Mouse (Mus musculus) liver, adult (tissue): ENCODE data around the gene Smarca4.

Source experiments
- GATA4 ChIP-seq: IDR thresholded peaks from 2 replicates; pipeline ENCODE4 v1.6.1; 2014; ENCODE audit warnings: mild to moderate bottlenecking, low read length; ENCODE audit not compliant: insufficient replicate concordance

Gene Smarca4

GRCm38 (mm10) chr9:21622676-21623075 is 6.7 kb downstream of the Smarca4 start:
- no peak for TF ChIP-seq GATA4

GRCm38 (mm10) chr9:21625342-21626339 is 9.7 kb downstream of the Smarca4 start:
- no peak for TF ChIP-seq GATA4

- TF ChIP-seq GATA4: no peak
Measured at GRCm38 (mm10) chr9:21626571-21626970, 10.6 kb downstream of the Smarca4 start.

GRCm38 (mm10) chr9:21627145-21627795 is 11.3 kb downstream of the Smarca4 start:
- no peak for TF ChIP-seq GATA4

- no peak for TF ChIP-seq GATA4
Measured at GRCm38 (mm10) chr9:21630673-21631072, 14.7 kb downstream of the Smarca4 start.

- TF ChIP-seq GATA4: no peak
Measured at GRCm38 (mm10) chr9:21633106-21633505, 17.1 kb downstream of the Smarca4 start.

GRCm38 (mm10) chr9:21635639-21636038 is 19.7 kb downstream of the Smarca4 start:
- TF ChIP-seq GATA4: no peak

GRCm38 (mm10) chr9:21639031-21639430 is 23.1 kb downstream of the Smarca4 start:
- no peak for TF ChIP-seq GATA4

GRCm38 (mm10) chr9:21646366-21646765 is 30.4 kb downstream of the Smarca4 start:
- no peak for TF ChIP-seq GATA4

GRCm38 (mm10) chr9:21647721-21648120 is 31.8 kb downstream of the Smarca4 start:
- TF ChIP-seq GATA4: no peak

GRCm38 (mm10) chr9:21652263-21652662 is 36.3 kb downstream of the Smarca4 start:
- no peak for TF ChIP-seq GATA4

GRCm38 (mm10) chr9:21653253-21653652 is 37.3 kb downstream of the Smarca4 start:
- TF ChIP-seq GATA4: no peak

GRCm38 (mm10) chr9:21662034-21662433 is 46.1 kb downstream of the Smarca4 start:
- no peak for TF ChIP-seq GATA4

GRCm38 (mm10) chr9:21668946-21669345 is 53.0 kb downstream of the Smarca4 start:
- no peak for TF ChIP-seq GATA4

- no peak for TF ChIP-seq GATA4
Measured at GRCm38 (mm10) chr9:21670354-21670753, 54.4 kb downstream of the Smarca4 start.

GRCm38 (mm10) chr9:21671753-21672152 is 55.8 kb downstream of the Smarca4 start:
- TF ChIP-seq GATA4: no peak
